ENCODE assay signal across 7 mouse cellular contexts in genomic region chr17:43802414-43802813, GRCm38 (mm10). TPM values are rescaled to one million over a fixed set of nuclear protein-coding genes. Genes with fewer than 3 reads are reported as not detected.
DNase-seq lines count a peak whose midpoint lies in the region; ATAC-seq and TF ChIP-seq lines count a peak whose summit lies in the region.

No protein-coding gene starts in this region.

- DNase-seq in embryonic facial prominence, embryonic 11.5 days (ENCODE audit: low spot score): no peak
- no peak for DNase-seq in forebrain, embryonic 14.5 days (ENCODE audit: low spot score)
- DNase-seq in liver, postnatal 0 days: peak; percentile 18
- no peak for DNase-seq in adrenal gland, postnatal 25 days
- DNase-seq in right cerebral cortex, postnatal 10 days (ENCODE audit: low spot score in 2 of 2): no peak
- no peak for DNase-seq in layer of hippocampus, adult 9-11 months

- no peak for ATAC-seq in embryonic facial prominence, embryonic 11.5 days (replicated peaks; ENCODE audit: insufficient number of reproducible peaks, low FRiP score, low TSS enrichment, low read depth)
- ATAC-seq in forebrain, embryonic 14.5 days: no peak
- ATAC-seq in intestine, embryonic 16.5 days: peak; percentile 45; the same call in 1 of the 2 replicates
- ATAC-seq in liver, postnatal 0 days: no peak; the same call in 1 of the 2 replicates

- TF ChIP-seq EP300 in liver, postnatal 0 days (IDR thresholded peaks at IDR 0.05; ENCODE audit: low read depth): no peak

- no peak overlapping the region for H3K9ac ChIP-seq in embryonic facial prominence, embryonic 11.5 days (replicated peaks; ENCODE audit: low read length)
- peak overlapping the region; percentile 78; the same call in 1 of the 2 replicates for H3K9ac ChIP-seq in forebrain, embryonic 14.5 days (ENCODE audit: low read length)
- H3K9ac ChIP-seq in intestine, embryonic 16.5 days (ENCODE audit: low read depth, low read length): peak overlapping the region; percentile 63
- H3K9ac ChIP-seq in liver, postnatal 0 days (replicated peaks): no peak overlapping the region

- no peaks in the 10 kb centered on the region for H3K9me3 ChIP-seq in embryonic facial prominence, embryonic 11.5 days (replicated peaks; ENCODE audit: control insufficient read depth, low read length)
- H3K9me3 ChIP-seq in forebrain, embryonic 14.5 days (replicated peaks; ENCODE audit: control insufficient read depth, low read length): no peaks in the 10 kb centered on the region
- no peaks in the 10 kb centered on the region for H3K9me3 ChIP-seq in intestine, embryonic 16.5 days (ENCODE audit: control insufficient read depth, low read length)
- no peaks in the 10 kb centered on the region for H3K9me3 ChIP-seq in liver, postnatal 0 days (ENCODE audit: low read length)

- no peaks in the 10 kb centered on the region for H3K36me3 ChIP-seq in embryonic facial prominence, embryonic 11.5 days (replicated peaks; ENCODE audit: control insufficient read depth, insufficient read depth, low read depth, low read length)
- H3K36me3 ChIP-seq in forebrain, embryonic 14.5 days (ENCODE audit: control insufficient read depth, insufficient read depth, low read length): no peaks in the 10 kb centered on the region
- H3K36me3 ChIP-seq in intestine, embryonic 16.5 days (ENCODE audit: control insufficient read depth, insufficient read depth, low read length): no peaks in the 10 kb centered on the region
- no peaks in the 10 kb centered on the region for H3K36me3 ChIP-seq in liver, postnatal 0 days (replicated peaks; ENCODE audit: insufficient read depth, low read length)

- peaks cover 5% of the 10 kb centered on the region; the same call in 1 of the 2 replicates for H3K27me3 ChIP-seq in embryonic facial prominence, embryonic 11.5 days (ENCODE audit: control insufficient read depth, insufficient read depth, low read length)
- H3K27me3 ChIP-seq in forebrain, embryonic 14.5 days (replicated peaks; ENCODE audit: control insufficient read depth, insufficient read depth, low read length): no peaks in the 10 kb centered on the region
- H3K27me3 ChIP-seq in intestine, embryonic 16.5 days (replicated peaks; ENCODE audit: control insufficient read depth, insufficient read depth, low read length): no peaks in the 10 kb centered on the region; the same call in 1 of the 2 replicates
- peaks cover 6% of the 10 kb centered on the region; the same call in 1 of the 2 replicates for H3K27me3 ChIP-seq in liver, postnatal 0 days (ENCODE audit: insufficient read depth, low read length)

- peak overlapping the region; percentile 54 for H3K4me3 ChIP-seq in embryonic facial prominence, embryonic 11.5 days (ENCODE audit: low read depth, low read length)
- H3K4me3 ChIP-seq in forebrain, embryonic 14.5 days (ENCODE audit: low read depth, low read length): peak overlapping the region; percentile 62
- peak overlapping the region; percentile 57 for H3K4me3 ChIP-seq in intestine, embryonic 16.5 days (ENCODE audit: low read length)
- H3K4me3 ChIP-seq in liver, postnatal 0 days (ENCODE audit: low read depth, low read length): peak overlapping the region; percentile 50

- H3K4me1 ChIP-seq in embryonic facial prominence, embryonic 11.5 days (ENCODE audit: control insufficient read depth, insufficient read depth, low read length): no peaks in the 10 kb centered on the region
- peaks cover 3% of the 10 kb centered on the region; the same call in 1 of the 2 replicates for H3K4me1 ChIP-seq in forebrain, embryonic 14.5 days (ENCODE audit: control insufficient read depth, insufficient read depth, low read length)
- 0 out of 2 replicates have a peak, but pooled peaks cover 3% of the 10 kb centered on the region for H3K4me1 ChIP-seq in intestine, embryonic 16.5 days (ENCODE audit: control insufficient read depth, insufficient read depth, low read length)
- H3K4me1 ChIP-seq in liver, postnatal 0 days (ENCODE audit: insufficient read depth): peaks cover 3% of the 10 kb centered on the region; the same call in 1 of the 2 replicates

- TF ChIP-seq CTCF in liver, postnatal 0 days (IDR thresholded peaks at IDR 0.05; ENCODE audit: low read depth): no peak

- 61% methylated on average over 11 of the region's 11 CpGs for WGBS in embryonic facial prominence, embryonic 11.5 days
- 73% methylated on average over 11 of the region's 11 CpGs for WGBS in forebrain, embryonic 14.5 days
- 39% methylated on average over 11 of the region's 11 CpGs for WGBS in intestine, embryonic 16.5 days
- WGBS in liver, postnatal 0 days (ENCODE audit: insufficient replicate concordance): 32% methylated on average over 11 of the region's 11 CpGs

- no peak overlapping the region for H3K27ac ChIP-seq in embryonic facial prominence, embryonic 11.5 days (replicated peaks; ENCODE audit: low read depth, low read length)
- no peak overlapping the region for H3K27ac ChIP-seq in forebrain, embryonic 14.5 days (ENCODE audit: low read depth, low read length)
- no peak overlapping the region for H3K27ac ChIP-seq in intestine, embryonic 16.5 days (ENCODE audit: low read length)
- H3K27ac ChIP-seq in liver, postnatal 0 days (ENCODE audit: low read depth): no peak overlapping the region

- H3K4me2 ChIP-seq in embryonic facial prominence, embryonic 11.5 days (ENCODE audit: low read depth, low read length): peak overlapping the region; percentile 97
- peak overlapping the region; percentile 87 for H3K4me2 ChIP-seq in forebrain, embryonic 14.5 days (ENCODE audit: low read length)
- H3K4me2 ChIP-seq in intestine, embryonic 16.5 days (ENCODE audit: low read depth, low read length): peak overlapping the region; percentile 99
- peak overlapping the region; percentile 79 for H3K4me2 ChIP-seq in liver, postnatal 0 days (ENCODE audit: low read depth, low read length)

RNA-seq across cellular contexts. Expression of gene Rcan2, which starts 1.3 kb away (rescaled TPM):
- polyA plus RNA-seq in embryonic facial prominence, embryonic 11.5 days (2014; fragmentation: Nextera tagmentation; extraction: Ambion mirVana): 3.1 and 7.1 TPM in 2 replicates
- 20.2 and 26.3 TPM in 2 replicates for polyA plus RNA-seq in forebrain, embryonic 14.5 days (2014; fragmentation: Nextera tagmentation; extraction: Ambion mirVana)
- polyA plus RNA-seq in intestine, embryonic 16.5 days (2015; fragmentation: Nextera tagmentation; extraction: Ambion mirVana): 4.5 and 4.9 TPM in 2 replicates
- 0.87 and 1.2 TPM in 2 replicates for polyA plus RNA-seq in liver, postnatal 0 days (2015; fragmentation: Nextera tagmentation; extraction: Ambion mirVana)
- 2.5 and 4.0 TPM in 2 replicates for total RNA-seq in adrenal gland, postnatal 25 days (2021)

Comparison
In these comparisons a context has a peak if more than half of its experiments do, and no peak if none do; other contexts are left out.
1. H3K9ac ChIP-seq: peak in forebrain, embryonic 14.5 days (single experiment) and intestine, embryonic 16.5 days (single experiment); none in embryonic facial prominence, embryonic 11.5 days (single experiment) and liver, postnatal 0 days (single experiment).
2. Peak in every context shown above with its lines, with median percentiles within 50 percentile points of each other: H3K4me2 ChIP-seq and H3K4me3 ChIP-seq.